Mouse (Mus musculus): ENCODE measurements around the gene Myo9b.

Gene Myo9b

DNA sequence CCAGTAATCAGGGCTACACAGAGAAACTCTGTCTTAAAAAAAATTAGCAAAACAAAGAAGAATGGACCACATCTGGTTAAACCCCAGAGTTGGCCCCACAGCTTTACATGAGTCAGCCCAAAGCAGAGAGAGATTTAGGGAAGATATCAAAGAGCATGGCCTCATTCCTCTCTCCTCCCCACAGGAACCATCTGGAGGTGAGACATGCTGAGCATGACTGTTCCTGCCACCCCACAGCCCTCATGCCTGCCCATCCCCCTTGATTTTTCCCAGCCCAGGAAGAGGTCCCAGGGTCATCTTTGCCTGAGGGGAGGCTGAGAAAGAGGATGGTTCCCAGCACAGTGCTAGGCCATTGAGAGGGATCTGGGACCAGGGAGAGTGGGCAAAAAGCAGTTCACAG is 95.9 kb downstream of the Myo9b start:
- DNase-seq: peak; percentile 47

GRCm38 (mm10) chr8:71369040-71369718 is 96.7 kb downstream of the Myo9b start:
- peak; percentile 52 for DNase-seq

GRCm38 (mm10) chr8:71370711-71371235 is 98.3 kb downstream of the Myo9b start:
- peak; percentile 50 for DNase-seq

DNA sequence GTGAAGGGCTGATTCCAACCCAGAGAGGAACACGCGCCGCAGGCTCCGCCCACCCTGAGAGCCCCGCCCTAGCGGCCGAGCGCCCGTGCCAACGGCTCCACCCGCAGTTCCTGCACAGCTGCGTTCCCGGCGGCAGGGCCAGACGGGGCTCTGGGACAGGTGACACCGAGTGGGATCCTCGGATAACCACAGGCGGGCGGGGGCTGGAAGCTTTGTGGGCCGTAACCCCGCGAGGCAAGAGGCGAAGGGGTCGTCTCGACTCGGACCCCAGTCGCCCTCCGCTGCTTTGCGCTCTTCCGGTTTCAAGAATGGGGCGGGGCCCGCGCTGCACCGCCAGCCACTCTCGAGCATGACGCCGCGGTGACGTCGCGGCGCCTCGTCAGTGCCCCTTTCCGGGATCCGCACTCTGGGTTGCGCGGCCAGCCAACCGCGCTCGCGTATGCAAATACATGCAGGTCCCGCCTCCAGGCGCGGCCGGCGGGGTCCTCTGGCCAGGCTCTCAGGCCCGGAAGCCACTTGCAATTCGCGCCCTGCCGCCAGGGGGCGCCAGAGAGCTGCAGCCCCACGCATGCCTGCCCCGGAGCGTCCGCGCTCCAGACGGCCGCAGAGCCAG is 98.8 kb downstream of the Myo9b start, which contains the start of gene Ocel1:
Gene Ocel1, plus strand, starts transcription at position 63 of the 613 bp plus-strand sequence.
- peak; percentile 98 for DNase-seq

DNA sequence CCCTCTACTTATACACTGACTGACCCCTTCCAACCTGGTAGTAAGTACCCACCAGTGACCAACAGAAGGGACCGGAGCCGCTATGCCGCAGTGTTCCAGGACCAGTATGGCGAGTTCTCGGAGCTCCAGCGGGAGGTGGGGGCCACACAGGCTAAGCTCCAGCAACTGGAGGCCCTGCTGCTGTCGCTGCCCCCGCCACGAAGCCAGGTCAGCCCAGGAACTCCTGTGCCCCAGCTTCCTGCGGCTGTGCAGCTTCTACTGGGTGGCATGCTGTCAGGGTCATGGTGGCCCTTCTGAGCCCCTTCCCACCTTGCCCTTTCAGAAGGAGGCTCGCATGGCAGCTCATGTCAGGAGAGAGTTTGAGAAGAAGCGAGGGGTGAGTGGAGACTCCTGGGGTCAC is 99.9 kb downstream of the Myo9b start:
- DNase-seq: peak; percentile 65

DNA sequence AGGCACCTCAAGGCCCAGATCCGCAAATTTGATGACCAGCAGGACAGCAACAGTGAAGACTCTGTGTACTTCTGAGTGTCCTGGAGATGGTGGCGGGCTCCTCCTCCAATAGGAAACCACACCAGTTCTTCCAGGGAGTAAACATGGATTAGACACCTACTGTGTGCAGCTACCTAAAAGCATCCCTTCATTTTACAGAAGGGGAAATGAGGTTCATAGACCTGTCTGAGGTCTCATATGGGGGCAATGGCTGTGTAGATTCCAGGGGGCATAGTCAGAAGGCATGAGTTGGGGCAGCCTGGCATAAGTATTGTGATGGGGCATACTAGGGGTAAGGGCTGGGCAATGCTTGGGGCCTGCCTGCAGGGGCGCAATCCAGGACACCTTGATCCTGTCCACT is 100.5 kb downstream of the Myo9b start:
- no peak for DNase-seq

DNA sequence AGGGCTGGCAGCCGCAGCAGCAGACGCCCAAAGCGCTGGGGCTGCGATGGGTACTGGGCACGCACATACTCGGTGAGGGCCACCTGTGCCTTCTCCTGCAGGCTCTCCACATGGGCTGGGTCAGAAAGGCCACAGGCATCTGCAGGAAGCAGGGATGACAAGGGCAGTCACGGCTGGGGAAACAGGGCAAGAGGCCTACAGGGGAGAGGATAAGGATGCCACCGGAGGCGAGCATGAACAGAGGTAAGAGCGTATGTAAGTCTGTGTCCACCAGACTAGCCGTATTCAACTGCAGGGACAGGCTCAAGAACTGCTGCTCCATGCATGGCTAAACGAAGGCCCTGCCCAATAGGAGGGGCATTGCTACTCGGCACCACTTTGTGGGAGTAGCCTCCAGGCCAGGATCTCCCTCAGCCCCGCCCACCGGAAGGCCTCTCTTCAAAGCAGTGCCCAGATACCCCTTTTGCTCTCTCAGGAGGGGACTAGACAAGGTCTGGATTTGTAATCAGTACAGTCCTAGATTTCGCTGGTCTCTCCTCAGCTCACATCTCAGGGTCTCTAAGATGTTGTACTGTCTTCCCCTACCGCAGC is 102.2 kb downstream of the Myo9b start:
- DNase-seq: peak; percentile 66

DNA sequence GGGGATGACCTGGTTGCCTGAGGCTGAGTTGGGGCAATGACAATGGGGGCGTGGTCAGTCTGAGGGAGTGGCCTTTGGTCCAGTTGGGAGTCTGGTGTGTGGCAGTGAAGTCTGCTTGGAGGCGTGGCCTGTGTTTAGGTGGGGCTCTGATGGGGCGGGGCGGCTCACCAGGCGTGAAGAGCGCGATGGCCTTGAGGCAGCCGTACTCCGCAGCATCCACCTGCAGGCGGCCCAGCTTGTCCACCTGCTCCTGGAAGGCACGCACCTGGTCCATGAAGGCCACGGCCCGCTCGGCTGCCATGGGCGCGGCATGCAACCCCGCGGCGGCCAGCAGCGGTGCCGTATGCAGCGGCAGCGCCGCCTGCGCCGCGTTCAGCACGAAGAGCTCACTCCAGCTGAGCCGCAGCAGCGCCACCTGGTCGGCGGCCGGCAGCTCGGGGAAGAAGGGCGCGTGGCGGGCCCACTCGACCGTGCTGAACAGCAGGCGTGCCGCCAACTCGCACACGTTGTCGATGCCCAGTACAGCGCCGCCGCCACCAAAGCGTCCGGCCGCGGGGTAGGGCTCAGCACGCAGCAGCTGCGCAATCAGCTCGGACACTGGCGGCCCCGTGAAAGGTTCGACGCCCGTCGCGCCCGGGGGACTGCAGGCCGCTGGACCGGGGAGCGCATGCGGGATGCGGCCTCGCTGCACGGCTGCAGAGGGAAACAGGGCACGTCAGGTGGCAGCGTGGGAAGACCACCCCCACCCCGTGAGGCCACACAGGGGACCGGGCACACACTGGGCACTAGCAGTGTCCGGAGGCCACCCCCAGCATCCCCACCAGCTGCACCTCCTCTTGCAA is 103.3 kb downstream of the Myo9b start:
- DNase-seq: peak; percentile 92

DNA sequence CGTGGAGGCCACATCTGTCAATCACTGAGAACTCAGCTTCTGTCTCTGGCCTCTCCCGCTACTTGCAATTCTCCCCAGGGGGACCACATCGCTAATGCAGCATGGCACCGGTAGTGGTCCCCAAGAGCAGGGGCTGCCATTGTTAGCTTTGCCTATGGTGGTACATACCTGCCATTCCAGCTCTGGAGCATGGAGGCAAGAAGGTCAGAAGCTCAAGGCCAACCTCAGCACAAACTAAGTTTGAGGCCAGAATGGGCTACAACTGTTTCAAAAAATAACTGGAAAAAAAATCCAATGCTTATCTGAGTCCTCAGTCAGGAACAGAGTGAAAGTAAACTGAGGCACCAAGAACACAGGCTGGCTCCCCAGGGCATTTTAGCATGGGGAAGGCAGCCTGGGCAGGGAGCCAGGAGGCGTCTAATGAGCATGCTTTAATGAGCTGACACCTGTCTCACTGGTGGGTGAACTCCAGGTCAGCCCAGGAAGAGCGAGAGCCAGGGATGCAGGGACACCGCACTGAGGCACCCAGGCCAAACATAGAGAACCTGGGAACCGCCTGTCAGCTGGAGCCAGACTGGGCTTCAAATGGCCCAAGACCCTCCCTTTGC is 104.0 kb downstream of the Myo9b start:
- peak; percentile 66 for DNase-seq

GRCm38 (mm10) chr8:71379008-71379407 is 106.5 kb downstream of the Myo9b start:
- peak; percentile 29 for DNase-seq

- DNase-seq: peak; percentile 46
These were observed 107.1 kb downstream of the Myo9b start for GRCm38 (mm10) chr8:71379512-71380075.

- DNase-seq: peak; percentile 60
These were observed 108.0 kb downstream of the Myo9b start for GRCm38 (mm10) chr8:71380178-71381171.

DNA sequence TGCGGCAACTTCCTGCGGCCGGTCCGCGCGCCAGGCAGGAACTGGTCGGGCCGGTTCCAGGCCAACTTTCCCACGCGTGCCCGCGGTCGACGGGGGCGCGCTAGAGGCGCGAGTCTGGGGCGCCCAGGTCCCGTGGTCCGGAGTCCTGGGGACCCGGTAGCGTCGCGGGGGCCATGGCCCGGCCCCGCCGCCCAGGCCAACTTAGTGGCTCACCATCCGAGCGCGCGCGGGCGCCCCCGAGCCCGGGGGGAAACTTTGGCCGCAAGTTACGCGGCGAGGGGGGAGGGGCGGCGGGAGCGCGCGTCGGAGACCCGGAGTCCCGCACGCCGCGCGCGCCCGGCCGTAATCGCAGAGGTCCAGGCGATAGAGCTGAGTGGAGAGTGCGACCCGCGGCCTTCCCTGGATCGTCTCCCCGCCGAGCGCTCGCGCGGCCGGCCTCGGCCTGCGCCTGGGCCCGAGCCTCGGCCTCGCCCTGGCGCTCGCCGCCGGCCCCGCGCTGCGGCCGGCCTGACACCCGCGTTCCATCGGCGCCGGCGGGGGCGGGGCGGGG is 109.0 kb downstream of the Myo9b start, which contains the start of gene Nr2f6:
Gene Nr2f6, minus strand, starts transcription at position 540 of the 550 bp plus-strand sequence.
- DNase-seq: peak; percentile 72

DNA sequence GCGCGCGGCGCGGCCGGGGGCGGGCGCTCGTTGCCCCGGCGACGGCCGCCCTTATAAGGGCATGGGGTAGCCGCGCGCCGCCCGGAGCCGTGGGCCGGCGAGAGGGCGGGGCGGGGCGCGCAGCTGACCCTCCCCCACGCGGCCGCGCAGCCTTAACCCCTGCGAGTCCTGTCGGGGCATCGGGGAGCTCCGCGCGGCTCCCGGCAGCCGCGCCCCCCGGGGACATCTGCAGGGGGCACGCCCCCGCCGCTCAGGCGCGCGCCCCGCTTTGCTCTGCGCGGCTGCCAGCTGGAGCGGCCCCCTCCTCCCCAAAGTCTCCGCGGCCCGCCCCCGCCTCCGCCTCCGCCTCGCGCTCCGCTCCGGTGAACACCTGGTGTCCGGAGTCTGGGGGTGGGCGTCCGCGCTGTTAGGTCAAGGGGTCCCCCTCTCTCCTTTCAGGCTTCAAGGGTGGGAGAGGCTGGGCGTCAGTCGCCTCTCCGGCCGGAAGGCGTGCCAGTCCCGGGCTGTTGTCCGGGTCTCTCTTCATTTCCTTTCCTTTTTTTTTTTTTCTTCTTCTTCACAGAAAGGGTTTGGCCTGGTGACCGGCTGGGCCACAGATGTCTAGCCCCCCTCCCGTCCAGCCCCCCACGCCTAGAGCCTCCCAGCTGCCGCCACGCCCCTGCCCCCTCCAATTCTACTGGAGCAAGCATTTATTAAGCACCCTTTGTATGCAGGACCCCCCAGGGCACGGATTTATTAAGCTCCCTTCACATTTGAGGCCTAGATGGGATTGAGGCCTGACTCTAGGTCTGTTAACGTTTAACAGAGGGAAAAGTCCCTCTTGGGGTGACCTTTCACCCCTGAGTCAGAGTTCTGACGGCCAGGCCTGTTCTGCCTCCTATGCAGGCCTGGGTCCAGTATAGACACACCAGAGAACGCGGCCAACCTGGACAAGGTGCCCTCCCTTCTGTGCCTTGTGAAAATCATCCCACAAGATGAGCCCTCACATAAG is 109.8 kb downstream of the Myo9b start:
- peak; percentile 89 for DNase-seq

DNA sequence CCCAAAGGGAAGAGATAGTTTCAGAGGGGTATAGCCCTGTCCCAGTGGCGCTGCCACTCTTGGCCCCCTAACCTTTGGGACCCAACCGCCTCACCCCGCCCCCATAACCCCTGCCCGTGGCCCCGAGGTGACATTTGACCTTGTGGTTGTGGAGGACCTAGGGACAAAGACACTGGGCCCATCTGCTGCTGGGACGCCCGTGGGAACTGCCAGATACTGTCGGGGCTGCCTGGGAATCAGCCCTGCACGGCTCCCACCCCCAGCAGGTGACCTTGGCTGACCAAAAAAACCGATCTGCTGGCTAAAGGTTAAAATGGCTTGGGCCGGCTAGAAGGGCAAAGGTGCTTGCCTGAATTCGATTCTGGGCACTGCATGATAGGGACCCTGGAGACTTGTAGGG is 110.9 kb downstream of the Myo9b start:
- DNase-seq: no peak

GRCm38 (mm10) chr8:71383860-71384259 is 111.3 kb downstream of the Myo9b start:
- no peak for DNase-seq

DNA sequence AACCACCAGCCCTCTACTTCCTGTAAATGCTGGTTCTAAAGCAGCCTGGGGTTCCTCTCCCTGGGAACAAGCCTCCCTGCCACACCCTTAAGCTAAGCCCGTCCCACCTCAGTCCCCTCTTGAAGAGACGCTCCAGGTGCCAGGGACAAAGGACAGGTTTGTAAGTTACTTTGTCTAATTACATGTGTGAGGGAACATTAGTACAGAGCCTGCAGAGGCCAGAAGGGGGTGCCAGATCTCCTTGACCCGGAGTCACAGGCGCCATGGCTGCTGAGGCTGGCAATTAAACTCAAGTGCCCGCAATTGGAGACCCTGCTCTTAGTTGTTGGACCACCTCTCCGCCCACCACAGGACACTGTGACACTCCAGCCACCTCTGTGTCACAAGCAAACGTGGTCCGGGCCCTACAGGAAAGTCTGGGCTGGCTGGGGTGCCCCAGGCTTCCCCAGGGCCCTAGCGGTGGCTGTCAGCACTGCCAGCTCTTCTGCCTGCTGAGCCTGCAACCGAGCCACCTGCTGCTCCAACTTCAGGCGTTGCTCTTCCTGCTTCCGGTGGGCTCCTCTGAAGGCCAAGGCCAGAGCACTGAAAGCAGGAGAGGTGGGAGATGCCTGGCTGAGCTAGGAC is 112.8 kb downstream of the Myo9b start:
- no peak for DNase-seq

- no peak for DNase-seq
These were observed 115.8 kb downstream of the Myo9b start for GRCm38 (mm10) chr8:71388267-71388666.

DNA sequence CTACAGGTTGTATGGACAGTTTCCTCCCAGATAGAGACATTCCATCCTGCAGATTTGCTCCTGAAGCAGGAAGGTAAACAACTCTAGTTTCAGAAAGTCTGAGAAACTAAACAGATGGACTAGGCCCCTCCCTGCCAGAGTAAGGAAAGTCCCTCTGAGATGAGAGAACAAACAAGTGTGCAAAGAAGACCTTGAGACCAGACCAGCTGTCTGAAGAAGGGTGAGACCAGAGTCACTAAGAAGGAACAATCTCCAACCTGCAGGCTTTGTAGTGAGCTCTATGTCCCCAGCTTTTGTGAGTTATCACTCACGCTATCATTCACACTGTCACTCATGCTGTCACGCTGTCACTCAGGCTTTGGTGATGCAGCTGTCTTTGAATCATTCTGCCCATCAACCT is 119.2 kb downstream of the Myo9b start:
- no peak for DNase-seq

Measured in cerebellum, adult 11-12 months (tissue).